Mouse (Mus musculus) thymus, adult 2 months (tissue): ENCODE results near the gene Zbtb17.

Experiments used
- CTCF ChIP-seq: fragments of 200-500 bp; IDR thresholded peaks from 2 replicates; pipeline ENCODE4 v1.5.1; 2012; ENCODE audit warnings: mild to moderate bottlenecking, control low read depth, low read length, moderate library complexity, borderline replicate concordance; ENCODE audit not compliant: control insufficient read depth, poor library complexity, insufficient read depth; ENCODE audit errors: extremely low read depth
- POLR2A ChIP-seq: fragments of 200-500 bp; IDR thresholded peaks from 2 replicates; pipeline ENCODE4 v1.6.1; 2012; ENCODE audit warnings: mild to moderate bottlenecking, low read length, control low read depth, moderate library complexity; ENCODE audit not compliant: control insufficient read depth, poor library complexity, insufficient read depth; ENCODE audit errors: extremely low read depth

GRCm38 (mm10) chr4:141454581-141455350 lies 10.3 kb downstream of the Zbtb17 start:
- no peak for TF ChIP-seq POLR2A
- no peak for TF ChIP-seq CTCF
